Mouse (Mus musculus) liver, embryonic 18 days (tissue): ENCODE data around the gene Pde3a. TPM values are rescaled to one million over a fixed set of nuclear protein-coding genes. Genes with fewer than 3 reads are reported as not detected.

Experiments
- polyA plus RNA-seq: library from polyadenylated mRNA; depleted of rRNA; stranded (reverse); fragments of >200 nt; gene quantifications from 2 replicates; pipeline ENCODE4 v1.2.3, GENCODE M21; 2012; rRNA removed

The Pde3a gene
- 0.49 and 0.64 TPM in 2 replicates for polyA plus RNA-seq

DNA sequence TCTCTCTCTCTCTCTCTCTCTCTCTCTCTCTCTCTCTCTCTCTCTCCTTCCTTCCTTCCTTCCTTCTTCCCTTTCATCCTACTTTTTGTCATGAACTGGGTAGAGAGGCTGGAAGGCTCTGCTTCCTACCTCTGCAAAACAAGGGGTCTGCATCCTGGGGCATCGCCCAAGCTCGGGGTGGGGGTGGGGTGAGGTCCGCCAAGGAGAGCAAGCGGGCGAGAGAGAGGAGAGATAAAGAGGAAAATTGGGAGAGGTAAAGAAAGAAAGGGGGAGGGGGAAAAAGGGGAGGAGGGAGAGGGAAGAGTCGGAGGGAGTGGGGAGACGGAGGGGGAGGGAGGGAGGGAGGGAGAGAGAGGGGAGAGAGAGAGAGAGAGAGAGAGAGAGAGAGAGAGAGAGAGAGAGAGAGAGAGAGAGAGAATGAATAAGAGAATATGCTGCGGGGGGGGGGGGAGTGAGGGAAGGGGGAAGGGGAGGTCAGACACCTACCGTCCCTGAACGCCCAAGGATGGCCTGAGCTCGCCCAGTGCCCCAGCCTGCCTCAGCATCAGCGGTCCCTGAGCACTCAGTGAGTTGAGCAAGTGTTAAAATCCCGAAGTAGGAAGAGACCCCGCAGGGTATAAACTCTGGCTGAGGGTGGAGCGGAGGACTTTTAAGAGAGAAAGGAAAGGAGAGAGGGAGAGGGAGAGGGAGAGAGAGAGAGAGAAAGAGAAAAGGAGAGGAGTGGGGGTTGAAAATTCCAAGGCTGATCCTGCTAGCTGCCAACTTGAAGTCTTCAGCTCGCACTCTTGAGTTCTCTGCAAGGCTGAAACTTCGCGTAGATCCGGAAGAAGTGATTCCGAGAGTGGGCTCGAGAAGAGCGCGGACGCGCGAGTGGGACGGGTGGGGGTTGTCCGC, at the start of gene Pde3a:
Gene Pde3a, plus strand, starts transcription at position 579 of the 894 bp plus-strand sequence.

DNA sequence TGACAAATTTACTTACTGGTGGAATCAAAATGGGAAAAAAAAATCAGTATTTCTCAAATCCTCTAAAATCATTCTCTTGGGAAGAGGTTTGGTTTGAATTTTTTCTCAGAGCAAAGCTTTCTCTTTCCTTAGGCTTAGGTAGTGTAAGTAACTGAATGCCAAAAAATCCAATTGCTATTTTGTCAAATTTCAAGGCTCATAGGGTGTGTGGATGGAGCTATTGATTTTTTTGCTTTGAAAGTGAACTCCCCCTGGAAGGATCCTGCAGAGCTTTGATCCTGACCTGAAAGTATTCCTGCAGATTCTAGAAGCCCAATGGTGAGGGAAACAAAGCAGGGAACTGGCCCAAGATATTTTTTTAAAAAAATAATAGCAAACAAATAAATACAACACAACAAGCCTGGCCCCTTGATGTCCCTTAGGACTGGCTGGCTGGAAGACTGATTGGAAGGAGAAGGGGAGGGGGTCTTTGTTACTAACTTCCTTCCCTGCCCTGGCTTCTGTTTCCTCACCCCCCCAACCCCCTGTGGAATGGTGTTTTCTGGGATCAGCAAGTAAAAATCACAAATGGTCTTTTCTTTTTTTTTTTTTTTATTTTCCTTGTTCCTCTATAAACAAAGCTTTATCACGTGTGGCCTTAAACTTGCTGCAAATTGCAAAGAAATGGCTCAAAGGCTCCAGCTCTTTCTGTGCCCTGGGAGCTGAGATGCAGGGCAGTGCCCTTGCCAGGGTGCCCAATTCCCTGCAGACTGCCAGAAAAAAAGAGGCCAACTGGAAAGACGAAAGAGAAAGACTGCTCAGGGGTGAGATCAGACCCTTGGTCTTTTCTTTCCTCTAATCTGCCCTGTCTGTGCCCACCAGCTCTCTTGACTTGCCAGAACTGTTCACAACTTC, 274.9 kb downstream of the Pde3a start, which contains the start of gene Slco1c1:
Gene Slco1c1, plus strand, starts transcription at position 622 of the 894 bp plus-strand sequence.

